Mouse (Mus musculus) thymus, adult 2 months (tissue): Measurements from ENCODE around the gene Hax1.

Source experiments
- CTCF ChIP-seq: fragments of 200-500 bp; IDR thresholded peaks from 2 replicates; pipeline ENCODE4 v1.5.1; 2012; ENCODE audit warnings: mild to moderate bottlenecking, control low read depth, low read length, moderate library complexity, borderline replicate concordance; ENCODE audit not compliant: control insufficient read depth, poor library complexity, insufficient read depth; ENCODE audit errors: extremely low read depth
- POLR2A ChIP-seq: fragments of 200-500 bp; IDR thresholded peaks from 2 replicates; pipeline ENCODE4 v1.6.1; 2012; ENCODE audit warnings: mild to moderate bottlenecking, low read length, control low read depth, moderate library complexity; ENCODE audit not compliant: control insufficient read depth, poor library complexity, insufficient read depth; ENCODE audit errors: extremely low read depth

- TF ChIP-seq CTCF (no peak), POLR2A (no peak)
Measured at GRCm38 (mm10) chr3:89948021-89948420, 50.6 kb downstream of the Hax1 start.
